9 mouse cellular contexts compared by ENCODE assay signal in the genomic region with DNA sequence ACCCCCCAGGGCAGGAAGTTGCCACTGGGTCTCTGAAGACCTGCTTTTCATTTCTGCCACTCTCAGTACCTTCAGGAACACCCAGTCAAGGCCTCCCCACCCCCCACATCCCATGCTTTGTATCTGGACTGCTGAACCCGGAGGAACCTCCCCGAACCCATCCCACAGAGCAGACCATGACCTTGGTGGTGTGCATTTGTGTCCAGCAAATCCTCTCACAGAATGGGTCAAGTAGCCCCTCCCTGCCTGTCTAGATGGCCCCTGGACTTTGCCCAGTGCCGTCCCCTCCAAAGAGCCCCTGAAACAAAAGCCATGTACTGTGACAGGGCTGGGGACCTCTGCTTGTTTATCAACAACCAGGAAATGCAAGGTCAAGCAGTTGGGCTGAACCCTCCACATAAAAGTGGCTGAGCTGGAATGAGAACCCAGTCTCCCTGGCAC. TPM values are rescaled to one million over a fixed set of nuclear protein-coding genes. Genes with fewer than 3 reads are reported as not detected.
DNase-seq lines count a peak whose midpoint lies in the region; ATAC-seq and TF ChIP-seq lines count a peak whose summit lies in the region.
"Had no signal": no experiment of that assay in that cellular context is flagged by ENCODE, and none has a peak within 500 bp of the region (broad histone marks: within the 10 kb centered on the region; RNA-seq: fewer than 3 reads in every experiment).

No protein-coding gene starts in this region.

- H3K9me3 ChIP-seq in heart, embryonic 15.5 days (replicated peaks) = no peaks in the 10 kb centered on the region

- H3K27ac ChIP-seq in gastrocnemius, adult 2 months = peak overlapping the region; percentile 83
- peak overlapping the region; percentile 96 for H3K27ac ChIP-seq in heart, embryonic 15.5 days
- peak overlapping the region; percentile 90 for H3K27ac ChIP-seq in liver, adult 2 months (replicated peaks; ENCODE audit: insufficient read depth, low read depth, low read length)

- H3K4me1 ChIP-seq in heart, embryonic 15.5 days (replicated peaks) = peaks cover 61% of the 10 kb centered on the region
- peaks cover 17% of the 10 kb centered on the region for H3K4me1 ChIP-seq in liver, adult 2 months (ENCODE audit: control insufficient read depth, insufficient read depth, low read length)

- DNase-seq in gastrocnemius, adult 2 months = no peak
- no peak for DNase-seq in gastrocnemius, postnatal 14 days
- DNase-seq in ES-CJ7 (ENCODE audit: low read depth, low spot score) = peak; percentile 77
- DNase-seq in liver, adult 2 months (ENCODE audit: extremely low read depth, low read depth, low spot score) = peak; percentile 90
- no peak for DNase-seq in left cerebral cortex, postnatal 36 days (ENCODE audit: low spot score in 2 of 2)
- no peak for DNase-seq in spleen, postnatal 4 days (ENCODE audit: low spot score in 2 of 2)

- H3K9ac ChIP-seq in heart, embryonic 15.5 days = 0 out of 2 replicates have a peak overlapping the region, but pooled peaks have one; percentile 11
- peak overlapping the region; percentile 56 for H3K9ac ChIP-seq in liver, adult 2 months (ENCODE audit: low read depth, low read length)

- ATAC-seq in heart, embryonic 15.5 days (replicated peaks; ENCODE audit: insufficient number of reproducible peaks, insufficient read depth, low FRiP score, low read depth) = no peak
- no peak for ATAC-seq in erythroid progenitor cell, adult 5-6 weeks (replicated peaks; ENCODE audit: low FRiP score, poor library complexity, severe bottlenecking)

- no peaks in the 10 kb centered on the region; the same call in 1 of the 2 replicates for H3K36me3 ChIP-seq in heart, embryonic 15.5 days
- 0 out of 2 replicates have a peak, but pooled peaks cover 3% of the 10 kb centered on the region for H3K36me3 ChIP-seq in liver, adult 2 months (ENCODE audit: control insufficient read depth, insufficient read depth, low read length)

- intact Hi-C loops in gastrocnemius, adult 2 months (cut with DNase I) = loop anchor here (5.0 to 10.0 kb wide), 2 partner anchors 161 to 429 kb away; a partner anchor contains a TSS
- intact Hi-C loops in gastrocnemius, postnatal 14 days (cut with DNase I; ENCODE audit: low total_unique reads) = no loop called here
- intact Hi-C loops in left cerebral cortex, postnatal 36 days (cut with DNase I) = no loop called here

- peak overlapping the region; percentile 21 for H3K4me3 ChIP-seq in gastrocnemius, adult 2 months
- peak overlapping the region; percentile 11; the same call in 1 of the 2 replicates for H3K4me3 ChIP-seq in heart, embryonic 15.5 days
- H3K4me3 ChIP-seq in liver, adult 2 months (ENCODE audit: insufficient read depth, low read depth, low read length) = peak overlapping the region; percentile 51

- TF ChIP-seq CTCF in gastrocnemius, adult 2 months (IDR thresholded peaks at IDR 0.05) = no peak
- no peak for TF ChIP-seq CTCF in liver, adult 2 months (IDR thresholded peaks at IDR 0.05; ENCODE audit: low read depth, low read length)

- H3K79me2 ChIP-seq in liver, adult 2 months (ENCODE audit: control insufficient read depth, insufficient read depth, low read length) = peaks cover 21% of the 10 kb centered on the region; the same call in 1 of the 2 replicates

- H3K27me3 ChIP-seq in heart, embryonic 15.5 days = peaks cover 5% of the 10 kb centered on the region
- no peaks in the 10 kb centered on the region for H3K27me3 ChIP-seq in liver, adult 2 months (ENCODE audit: control insufficient read depth, insufficient read depth, low read length)

- WGBS in heart, embryonic 15.5 days = 40% methylated on average over 3 of the region's 3 CpGs
- 6% methylated on average over 3 of the region's 3 CpGs for WGBS in liver, adult 2 months

- no peak for TF ChIP-seq POLR2A in liver, adult 2 months (IDR thresholded peaks at IDR 0.05; ENCODE audit: extremely low read depth, insufficient read depth, low read length)

- H3K4me2 ChIP-seq in heart, embryonic 15.5 days = peak overlapping the region; percentile 86

RNA-seq across cellular contexts. Expression of a gene that starts 2.4 kb away (rescaled TPM):
- 10 to 100 TPM; 18.2 to 18.8 TPM for total RNA-seq in gastrocnemius, adult 2 months (2021)
- 10 to 100 TPM; 19.6 to 21.2 TPM for total RNA-seq in gastrocnemius, postnatal 14 days (2021)
- 22.6 and 38.7 TPM in 2 replicates for polyA plus RNA-seq in heart, embryonic 15.5 days (2015; fragmentation: Nextera tagmentation; extraction: Ambion mirVana)
- 303 and 343 TPM in 2 replicates for total RNA-seq in liver, adult 2 months (2014; rRNA removed)
- 621 and 686 TPM in 2 replicates for polyA plus RNA-seq in liver, adult 2 months (2012; rRNA removed)
- total RNA-seq in erythroid progenitor cell, adult 5-6 weeks (2015; ENCODE audit: low replicate concordance) = 29.3 and 42.2 TPM in 2 replicates
- 15.8 and 20.8 TPM in 2 replicates for total RNA-seq in erythroid progenitor cell, adult 5-6 weeks (2017; ENCODE audit: low replicate concordance)
- total RNA-seq in left cerebral cortex, postnatal 36 days (2021) = 10 to 100 TPM; 28.1 to 36.3 TPM

RNA-seq across cellular contexts. Expression of a gene that starts 2.9 kb away (rescaled TPM):
- total RNA-seq in gastrocnemius, adult 2 months (2021) = 10 to 100 TPM; 61.9 to 66.9 TPM
- 10 to 100 TPM; 49.4 to 49.8 TPM for total RNA-seq in gastrocnemius, postnatal 14 days (2021)
- polyA plus RNA-seq in heart, embryonic 15.5 days (2015; fragmentation: Nextera tagmentation; extraction: Ambion mirVana) = 1.3 and 1.5 TPM in 2 replicates
- 86.0 and 106 TPM in 2 replicates for total RNA-seq in liver, adult 2 months (2014; rRNA removed)
- polyA plus RNA-seq in liver, adult 2 months (2012; rRNA removed) = 377 and 408 TPM in 2 replicates
- 32.8 and 35.2 TPM in 2 replicates for total RNA-seq in erythroid progenitor cell, adult 5-6 weeks (2015; ENCODE audit: low replicate concordance)
- total RNA-seq in erythroid progenitor cell, adult 5-6 weeks (2017; ENCODE audit: low replicate concordance) = 45.6 and 67.9 TPM in 2 replicates
- total RNA-seq in left cerebral cortex, postnatal 36 days (2021) = 10 to 100 TPM; 32.9 to 37.0 TPM

RNA-seq across cellular contexts. Expression of a gene that starts 7.6 kb away (rescaled TPM):
- total RNA-seq in gastrocnemius, adult 2 months (2021) = not detected
- not detected for total RNA-seq in gastrocnemius, postnatal 14 days (2021)
- not detected in 2 replicates for polyA plus RNA-seq in heart, embryonic 15.5 days (2015; fragmentation: Nextera tagmentation; extraction: Ambion mirVana)
- total RNA-seq in liver, adult 2 months (2014; rRNA removed) = not detected in 2 replicates
- not detected in 2 replicates for polyA plus RNA-seq in liver, adult 2 months (2012; rRNA removed)
- total RNA-seq in erythroid progenitor cell, adult 5-6 weeks (2015; ENCODE audit: low replicate concordance) = not detected in 2 replicates
- not detected in 2 replicates for total RNA-seq in erythroid progenitor cell, adult 5-6 weeks (2017; ENCODE audit: low replicate concordance)
- not detected for total RNA-seq in left cerebral cortex, postnatal 36 days (2021)
- total RNA-seq: neutrophil, adult 5-6 weeks had no signal

RNA-seq across cellular contexts. Expression of a gene that starts 25.0 kb away (rescaled TPM):
- total RNA-seq in gastrocnemius, adult 2 months (2021) = 10 to 100 TPM in 1 of 2 experiments, 1 to 10 TPM in 1; 8.9 to 17.2 TPM
- total RNA-seq in gastrocnemius, postnatal 14 days (2021) = 10 to 100 TPM; 34.6 to 41.4 TPM
- 19.1 and 28.5 TPM in 2 replicates for polyA plus RNA-seq in heart, embryonic 15.5 days (2015; fragmentation: Nextera tagmentation; extraction: Ambion mirVana)
- total RNA-seq in liver, adult 2 months (2014; rRNA removed) = 1.2 and 2.6 TPM in 2 replicates
- 8.6 and 10.4 TPM in 2 replicates for polyA plus RNA-seq in liver, adult 2 months (2012; rRNA removed)
- total RNA-seq in erythroid progenitor cell, adult 5-6 weeks (2015; ENCODE audit: low replicate concordance) = 2.2 and 14.7 TPM in 2 replicates
- not detected in 2 replicates for total RNA-seq in erythroid progenitor cell, adult 5-6 weeks (2017; ENCODE audit: low replicate concordance)
- 100 to 1,000 TPM; 349 TPM for total RNA-seq in left cerebral cortex, postnatal 36 days (2021)
- total RNA-seq: neutrophil, adult 5-6 weeks had no signal

Comparison
In these comparisons a context has a peak if more than half of its experiments do, and no peak if none do; other contexts are left out.
1. DNase-seq: peak in ES-CJ7 (single experiment) and liver, adult 2 months (single experiment); none in gastrocnemius, adult 2 months (single experiment), gastrocnemius, postnatal 14 days (single experiment), left cerebral cortex, postnatal 36 days (0 of 2) and spleen, postnatal 4 days (0 of 2).
2. Peak in every context shown above with its lines, with median percentiles within 50 percentile points of each other: H3K27ac ChIP-seq and H3K4me3 ChIP-seq.